Mouse (Mus musculus) kidney, embryonic 15.5 days (tissue): ENCODE results near the gene Plekhh2. TPM values are rescaled to one million over a fixed set of nuclear protein-coding genes. Genes with fewer than 3 reads are reported as not detected.
A peak's percentile ranks its signal among the peaks of the same experiment; 100 is the strongest.

Source experiments
- ATAC-seq: fragments of 200-750 bp; cut with Nextera tagmentation; replicated peaks from 2 replicates; pipeline ENCODE4 v1.8.0; 2017; ENCODE audit warnings: moderate TSS enrichment; ENCODE audit not compliant: low FRiP score
- H3K27ac ChIP-seq: fragments of 300-500 bp; sonication (generic); 2 replicates; pipeline ENCODE4 v1.5.1; 2015; ENCODE audit warnings: mild to moderate bottlenecking, inconsistent platforms
- H3K27me3 ChIP-seq: fragments of 300-500 bp; sonication (generic); 2 replicates; pipeline ENCODE4 v1.6.1; 2015; ENCODE audit warnings: inconsistent platforms
- H3K36me3 ChIP-seq: fragments of 300-500 bp; sonication (generic); 2 replicates; pipeline ENCODE4 v1.6.1; 2015; ENCODE audit warnings: inconsistent platforms
- H3K4me1 ChIP-seq: fragments of 300-500 bp; sonication (generic); 2 replicates; pipeline ENCODE4 v1.6.1; 2015; ENCODE audit warnings: inconsistent platforms
- H3K4me2 ChIP-seq: fragments of 300-500 bp; sonication (generic); 2 replicates; pipeline ENCODE4 v1.6.1; 2015; ENCODE audit warnings: moderate library complexity, mild to moderate bottlenecking, inconsistent platforms
- H3K4me3 ChIP-seq: fragments of 300-500 bp; sonication (generic); replicated peaks from 2 replicates; pipeline ENCODE4 v1.5.1; 2015; ENCODE audit warnings: mild to moderate bottlenecking, inconsistent platforms
- H3K9ac ChIP-seq: fragments of 300-500 bp; sonication (generic); 2 replicates; pipeline ENCODE4 v1.6.1; 2015; ENCODE audit warnings: mild to moderate bottlenecking, inconsistent platforms
- H3K9me3 ChIP-seq: fragments of 300-500 bp; sonication (generic); replicated peaks from 2 replicates; pipeline ENCODE4 v1.6.1; 2016; ENCODE audit warnings: inconsistent platforms
- WGBS: fragments of 180-500 bp; shearing (Covaris S2); methylation state at CpG from one replicate; pipeline ENCODE4 v1.1.7; 2015; ENCODE audit warnings: mixed read lengths; 5-methylcytosine and 5-hydroxymethylcytosine counted together
- polyA plus RNA-seq: library from polyadenylated mRNA; unstranded; fragments of >200 nt; fragmentation: Nextera tagmentation; extraction: Ambion mirVana; gene quantifications from 2 replicates; pipeline ENCODE4 v1.2.1, GENCODE M21; 2015

The Plekhh2 gene
- polyA plus RNA-seq, 1 experiment from 2014 or later: 11.9 TPM

DNA sequence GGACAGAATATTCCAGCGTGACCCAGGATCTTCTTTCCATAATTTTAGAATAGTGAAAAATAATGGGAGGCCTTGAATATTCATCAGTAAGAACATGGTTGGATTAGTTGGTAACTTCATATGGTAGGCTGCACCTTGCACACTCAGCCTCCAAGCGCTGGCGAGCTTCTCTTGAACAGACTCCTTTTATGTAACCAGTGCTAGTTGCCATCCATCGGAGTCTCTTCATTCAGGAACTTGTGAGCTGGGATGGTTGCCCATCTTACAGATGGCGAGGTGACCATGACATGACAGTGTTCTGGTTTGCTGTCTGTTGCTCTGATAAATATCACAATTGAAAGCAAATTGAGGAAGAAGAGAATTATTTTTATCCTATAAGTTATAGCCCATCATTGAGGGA is 90.1 kb downstream of the Plekhh2 start:
- H3K27ac ChIP-seq: no peak overlapping the region
- H3K9me3 ChIP-seq: no peaks in the 10 kb centered on the region
- H3K4me1 ChIP-seq: 0 out of 2 replicates have a peak, but pooled peaks cover 7% of the 10 kb centered on the region
- H3K9ac ChIP-seq: no peak overlapping the region
- no peaks in the 10 kb centered on the region for H3K27me3 ChIP-seq
- no peak for ATAC-seq
- no peak overlapping the region for H3K4me2 ChIP-seq
- H3K4me3 ChIP-seq: no peak overlapping the region
- WGBS: 89% methylated on average over 5 of the region's 5 CpGs
- peaks cover 33% of the 10 kb centered on the region for H3K36me3 ChIP-seq

DNA sequence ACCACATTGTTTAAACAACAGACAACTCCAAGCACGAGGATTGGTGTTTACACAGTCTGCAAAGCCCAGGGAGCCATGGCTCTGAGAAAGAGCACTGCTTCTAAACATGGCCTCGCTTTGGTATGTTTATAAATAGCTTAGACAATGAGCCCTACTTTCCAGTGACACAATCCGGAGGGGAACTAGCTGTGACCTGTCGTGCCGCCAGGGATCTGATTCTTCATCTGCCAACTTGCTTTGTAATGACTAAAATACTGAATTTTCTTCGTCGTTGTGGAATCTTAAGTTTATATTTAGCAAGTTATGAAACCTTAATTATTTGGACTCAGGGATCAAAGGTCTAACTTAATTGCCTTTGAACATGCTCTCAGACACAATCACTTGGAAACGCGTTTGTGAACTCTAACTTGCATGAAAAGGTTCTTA is 91.5 kb downstream of the Plekhh2 start:
- Histone ChIP-seq H3K27me3 (no peaks in the 10 kb centered on the region), H3K9ac (no peak overlapping the region), H3K4me1 (0 out of 2 replicates have a peak, but pooled peaks cover 7% of the 10 kb centered on the region), H3K4me2 (no peak overlapping the region), H3K4me3 (no peak overlapping the region), H3K27ac (no peak overlapping the region), H3K9me3 (no peaks in the 10 kb centered on the region), H3K36me3 (peaks cover 39% of the 10 kb centered on the region)
- 68% methylated on average over 9 of the region's 9 CpGs for WGBS
- no peak for ATAC-seq

DNA sequence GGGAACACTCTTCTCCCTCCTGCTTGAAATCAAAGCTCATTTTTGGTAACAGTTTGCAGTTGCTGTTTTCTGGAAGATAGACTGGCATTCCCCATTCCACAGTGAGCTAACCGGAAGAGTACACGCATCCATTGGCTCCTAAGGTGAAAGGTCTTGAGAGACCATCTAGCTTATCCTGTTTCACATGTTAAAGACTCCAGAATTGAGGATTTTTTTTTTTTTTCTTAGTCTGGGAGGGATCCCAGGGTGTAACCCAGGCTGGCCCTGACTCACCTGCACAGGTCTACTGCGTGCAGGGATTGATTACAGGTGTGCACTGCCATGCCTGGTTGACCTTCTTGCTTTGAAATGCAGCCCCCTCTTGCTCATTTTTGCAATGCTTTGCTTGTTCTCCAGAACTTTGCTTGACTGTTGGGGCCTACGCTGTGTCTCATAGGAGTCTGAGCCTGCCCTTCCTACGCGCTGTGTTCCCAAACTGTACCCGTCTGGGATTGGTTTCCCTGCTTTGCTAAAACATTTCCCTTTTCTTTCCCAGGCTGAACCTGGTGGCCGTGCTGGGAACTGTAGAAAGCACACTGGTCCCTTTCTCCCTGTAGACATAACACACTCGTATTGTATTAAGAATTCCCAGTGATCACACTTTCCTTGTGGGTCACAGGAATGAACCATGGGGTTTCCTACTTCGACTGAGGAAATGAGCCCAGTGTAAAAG is 92.2 kb downstream of the Plekhh2 start:
- Histone ChIP-seq H3K27ac (0 out of 2 replicates have a peak overlapping the region, but pooled peaks have one; percentile 37), H3K9ac (no peak overlapping the region), H3K27me3 (no peaks in the 10 kb centered on the region), H3K36me3 (peaks cover 33% of the 10 kb centered on the region), H3K9me3 (no peaks in the 10 kb centered on the region), H3K4me3 (no peak overlapping the region), H3K4me2 (no peak overlapping the region), H3K4me1 (0 out of 2 replicates have a peak, but pooled peaks cover 7% of the 10 kb centered on the region)
- no peak for ATAC-seq
- 87% methylated on average over 10 of the region's 10 CpGs for WGBS

DNA sequence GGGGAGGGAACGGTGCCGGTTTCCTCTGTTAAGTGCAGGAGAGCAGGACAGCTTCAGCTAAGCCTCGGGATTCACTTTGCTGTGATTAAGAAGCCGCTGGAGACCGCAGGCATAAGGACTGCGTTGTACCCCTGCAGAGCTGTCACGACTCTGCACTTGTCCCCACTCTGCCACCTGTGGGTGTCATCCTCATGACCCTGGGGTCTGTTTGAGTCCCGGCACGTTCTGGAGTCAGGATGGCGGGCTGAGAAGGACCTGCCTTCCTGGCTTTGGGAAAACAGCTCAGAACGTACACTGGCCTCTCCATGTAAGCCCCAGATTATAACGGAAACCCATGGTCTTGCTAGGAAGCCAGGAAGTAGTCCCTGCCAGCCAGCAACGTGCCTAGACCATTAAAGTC is 95.3 kb downstream of the Plekhh2 start:
- 0 out of 2 replicates have a peak, but pooled peaks cover 2% of the 10 kb centered on the region for H3K4me1 ChIP-seq
- H3K9ac ChIP-seq: no peak overlapping the region
- no peaks in the 10 kb centered on the region for H3K27me3 ChIP-seq
- WGBS: 53% methylated on average over 13 of the region's 13 CpGs
- no peak overlapping the region for H3K4me2 ChIP-seq
- peaks cover 41% of the 10 kb centered on the region for H3K36me3 ChIP-seq
- H3K9me3 ChIP-seq: no peaks in the 10 kb centered on the region
- no peak overlapping the region for H3K27ac ChIP-seq
- H3K4me3 ChIP-seq: no peak overlapping the region
- ATAC-seq: no peak

DNA sequence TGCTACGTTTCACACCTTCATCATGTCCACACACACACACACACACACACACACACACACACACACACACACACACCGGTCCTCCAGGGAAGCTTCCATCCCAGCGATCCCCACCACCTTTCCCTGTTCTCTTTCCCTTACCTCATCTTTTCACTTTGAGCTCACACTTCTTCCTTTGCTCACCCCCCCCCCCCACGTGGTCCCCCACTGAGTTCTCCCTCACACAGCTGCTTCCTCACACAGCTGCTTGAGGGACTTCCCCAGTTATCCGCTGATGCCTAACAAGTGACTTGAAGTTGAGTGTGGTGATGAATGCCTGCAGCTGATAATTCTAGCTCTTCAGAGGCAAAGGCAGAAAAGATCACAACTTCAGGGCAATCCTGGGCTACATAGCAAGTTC is 95.9 kb downstream of the Plekhh2 start:
- no peak overlapping the region for H3K27ac ChIP-seq
- no peak for ATAC-seq
- no peaks in the 10 kb centered on the region for H3K27me3 ChIP-seq
- H3K4me3 ChIP-seq: no peak overlapping the region
- peaks cover 40% of the 10 kb centered on the region for H3K36me3 ChIP-seq
- H3K4me1 ChIP-seq: 0 out of 2 replicates have a peak, but pooled peaks cover 4% of the 10 kb centered on the region
- H3K9ac ChIP-seq: no peak overlapping the region
- no peaks in the 10 kb centered on the region for H3K9me3 ChIP-seq
- WGBS: 66% methylated on average over 5 of the region's 5 CpGs
- no peak overlapping the region for H3K4me2 ChIP-seq

DNA sequence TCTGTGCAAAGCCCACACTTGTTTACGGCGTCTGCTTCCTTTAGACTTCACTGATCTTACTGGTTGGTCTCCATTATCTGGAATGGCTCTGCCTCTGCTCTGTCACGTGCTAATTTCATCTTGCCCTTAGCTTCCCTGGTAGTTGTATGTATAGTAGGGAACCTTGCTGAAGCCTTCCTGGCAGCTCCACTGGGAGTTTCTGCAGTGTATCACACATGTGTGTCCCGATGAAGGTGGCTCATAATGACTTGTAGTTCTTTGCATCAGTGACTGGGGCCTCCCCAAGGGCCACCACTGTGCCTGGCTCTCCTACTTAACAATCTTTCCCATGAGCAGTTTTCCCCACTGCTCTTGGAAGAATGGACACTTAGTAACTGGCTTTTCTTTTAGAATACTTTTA is 96.9 kb downstream of the Plekhh2 start:
- H3K9ac ChIP-seq: no peak overlapping the region
- H3K27me3 ChIP-seq: no peaks in the 10 kb centered on the region
- 0 out of 2 replicates have a peak, but pooled peaks cover 4% of the 10 kb centered on the region for H3K4me1 ChIP-seq
- H3K36me3 ChIP-seq: peaks cover 47% of the 10 kb centered on the region
- ATAC-seq: no peak
- H3K27ac ChIP-seq: 0 out of 2 replicates have a peak overlapping the region, but pooled peaks have one; percentile 28
- no peak overlapping the region for H3K4me3 ChIP-seq
- 0 out of 2 replicates have a peak, but pooled peaks cover 3% of the 10 kb centered on the region for H3K9me3 ChIP-seq
- no peak overlapping the region for H3K4me2 ChIP-seq
- 75% methylated on average over 4 of the region's 4 CpGs for WGBS

DNA sequence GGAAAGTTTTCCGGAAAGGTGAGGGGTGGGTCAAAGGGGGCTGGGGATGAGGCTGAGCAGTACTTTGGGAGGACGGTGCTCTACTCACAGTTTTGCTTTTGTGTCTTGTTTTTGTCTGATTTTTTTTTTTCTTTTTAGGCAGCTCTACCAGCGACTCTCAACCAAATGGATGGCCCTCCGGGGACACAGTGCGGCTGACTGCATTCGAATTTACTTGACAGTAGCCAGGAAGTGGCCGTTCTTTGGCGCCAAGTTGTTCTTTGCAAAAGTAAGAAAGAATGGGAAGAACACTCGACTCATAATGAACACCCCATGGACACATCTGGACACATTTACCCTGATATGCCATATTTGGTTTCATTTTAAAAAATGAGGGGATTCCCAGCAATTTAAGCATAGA is 99.8 kb downstream of the Plekhh2 start:
- no peak for ATAC-seq
- H3K4me1 ChIP-seq: 0 out of 2 replicates have a peak, but pooled peaks cover 4% of the 10 kb centered on the region
- 57% methylated on average over 9 of the region's 9 CpGs for WGBS
- no peaks in the 10 kb centered on the region for H3K27me3 ChIP-seq
- H3K27ac ChIP-seq: no peak overlapping the region
- peaks cover 62% of the 10 kb centered on the region for H3K36me3 ChIP-seq
- H3K9ac ChIP-seq: no peak overlapping the region
- no peak overlapping the region for H3K4me3 ChIP-seq
- H3K9me3 ChIP-seq: 0 out of 2 replicates have a peak, but pooled peaks cover 8% of the 10 kb centered on the region
- no peak overlapping the region for H3K4me2 ChIP-seq

DNA sequence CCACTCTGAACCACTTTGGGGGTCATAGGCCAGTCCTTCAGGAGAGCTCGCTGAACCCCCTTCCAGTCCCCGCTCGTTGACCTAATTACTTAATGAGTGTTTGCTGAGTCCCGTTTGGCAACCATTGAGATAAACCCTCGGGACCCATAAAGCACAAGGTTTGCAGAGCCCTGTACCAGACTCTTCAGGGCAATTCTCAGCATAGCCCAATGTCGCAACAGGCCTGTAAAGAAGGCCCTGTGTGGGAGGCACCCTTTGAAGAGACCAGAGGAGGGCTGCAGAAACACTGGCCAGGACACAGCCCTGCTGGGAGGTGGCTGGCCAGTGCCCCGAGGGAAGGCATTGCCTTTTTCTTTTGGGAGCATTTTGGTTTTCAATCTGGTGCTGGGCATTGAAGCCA is 100.3 kb downstream of the Plekhh2 start:
- no peaks in the 10 kb centered on the region for H3K27me3 ChIP-seq
- no peak overlapping the region for H3K4me2 ChIP-seq
- no peak for ATAC-seq
- 23% methylated on average over 7 of the region's 7 CpGs for WGBS
- H3K36me3 ChIP-seq: peaks cover 61% of the 10 kb centered on the region
- 0 out of 2 replicates have a peak, but pooled peaks cover 8% of the 10 kb centered on the region for H3K9me3 ChIP-seq
- H3K4me3 ChIP-seq: no peak overlapping the region
- H3K9ac ChIP-seq: no peak overlapping the region
- H3K4me1 ChIP-seq: 0 out of 2 replicates have a peak, but pooled peaks cover 4% of the 10 kb centered on the region
- H3K27ac ChIP-seq: 0 out of 2 replicates have a peak overlapping the region, but pooled peaks have one; percentile 14

DNA sequence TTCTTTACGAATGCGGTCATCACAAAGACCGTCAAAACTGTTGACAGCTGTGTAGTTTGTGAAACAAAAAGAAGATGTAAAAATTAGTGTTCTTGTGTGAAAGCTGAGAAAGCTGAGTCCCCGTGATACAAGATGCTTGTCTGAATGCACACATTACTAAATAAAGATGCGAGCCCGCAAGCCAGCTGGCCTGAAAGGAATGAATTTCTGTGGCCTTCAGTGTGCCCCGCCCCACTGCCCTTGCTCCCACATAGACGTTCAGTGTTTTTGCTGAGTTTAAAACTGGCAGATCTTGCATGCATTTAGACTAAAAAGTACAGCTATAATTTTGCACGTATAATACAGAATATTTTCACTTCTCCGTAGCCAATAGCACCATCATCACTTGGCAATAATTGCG is 104.1 kb downstream of the Plekhh2 start:
- peaks cover 63% of the 10 kb centered on the region for H3K36me3 ChIP-seq
- 0 out of 2 replicates have a peak, but pooled peaks cover 8% of the 10 kb centered on the region for H3K9me3 ChIP-seq
- 84% methylated on average over 11 of the region's 11 CpGs for WGBS
- H3K4me3 ChIP-seq: no peak overlapping the region
- no peaks in the 10 kb centered on the region for H3K27me3 ChIP-seq
- H3K27ac ChIP-seq: no peak overlapping the region
- H3K4me2 ChIP-seq: no peak overlapping the region
- no peak for ATAC-seq
- 0 out of 2 replicates have a peak, but pooled peaks cover 4% of the 10 kb centered on the region for H3K4me1 ChIP-seq
- no peak overlapping the region for H3K9ac ChIP-seq

DNA sequence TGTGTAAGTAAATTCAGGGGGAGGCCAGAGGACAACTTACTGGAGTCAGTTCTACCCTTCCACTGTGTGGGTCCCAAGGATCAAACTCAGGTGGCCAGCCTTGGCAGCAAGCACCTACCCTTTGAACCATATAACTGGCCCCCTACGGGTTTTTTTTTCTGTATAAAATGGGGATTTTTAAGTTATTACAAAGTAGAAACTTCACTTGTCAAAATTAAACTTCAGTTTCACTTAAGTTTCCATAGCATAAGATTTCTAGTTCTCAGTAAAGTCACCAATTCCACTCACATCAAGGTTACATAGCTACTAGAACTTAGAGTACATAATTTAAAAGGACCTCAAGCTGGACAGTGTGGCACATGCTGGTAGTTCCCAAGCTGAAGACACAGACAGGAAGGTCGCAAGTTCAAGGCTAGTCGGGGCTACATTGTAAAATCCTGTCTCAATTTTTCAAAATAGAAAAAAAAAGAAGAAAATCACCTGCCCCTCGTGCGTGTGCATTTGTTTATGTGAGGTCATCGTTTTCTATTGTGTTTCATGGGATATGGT is 104.9 kb downstream of the Plekhh2 start:
- H3K9me3 ChIP-seq: 0 out of 2 replicates have a peak, but pooled peaks cover 8% of the 10 kb centered on the region
- WGBS: 82% methylated on average over 6 of the region's 6 CpGs

DNA sequence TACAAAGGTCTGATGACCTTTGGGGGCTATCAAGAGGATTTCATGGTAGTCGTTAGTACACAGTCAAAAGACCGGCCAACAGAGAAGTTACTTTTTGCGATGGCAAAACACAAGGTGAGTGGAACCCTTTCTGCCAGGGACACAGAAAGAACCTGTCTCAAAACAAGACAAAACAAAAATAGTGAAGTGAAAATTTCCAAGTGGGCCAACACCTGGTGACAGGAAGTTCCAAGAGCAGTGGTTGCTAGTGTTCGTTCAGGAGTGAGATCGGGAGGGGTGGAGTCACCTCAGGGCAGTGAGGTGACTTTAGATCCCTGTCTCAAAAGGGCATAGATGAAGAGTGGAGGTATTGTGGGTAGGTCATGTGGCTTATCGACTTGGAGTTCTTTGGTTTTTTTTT is 106.3 kb downstream of the Plekhh2 start:
- WGBS: 90% methylated on average over 6 of the region's 6 CpGs
- Histone ChIP-seq H3K9ac (no peak overlapping the region), H3K27me3 (no peaks in the 10 kb centered on the region), H3K36me3 (peaks cover 57% of the 10 kb centered on the region), H3K27ac (no peak overlapping the region), H3K4me2 (no peak overlapping the region), H3K4me1 (no peaks in the 10 kb centered on the region), H3K9me3 (0 out of 2 replicates have a peak, but pooled peaks cover 8% of the 10 kb centered on the region), H3K4me3 (no peak overlapping the region)
- no peak for ATAC-seq

More for the DNA sequence above, 104.9 kb downstream of the Plekhh2 start:
- H3K36me3 ChIP-seq: peaks cover 66% of the 10 kb centered on the region
- H3K27me3 ChIP-seq: no peaks in the 10 kb centered on the region
- 0 out of 2 replicates have a peak, but pooled peaks cover 4% of the 10 kb centered on the region for H3K4me1 ChIP-seq
- ATAC-seq: no peak
- H3K9ac ChIP-seq: no peak overlapping the region
- no peak overlapping the region for H3K27ac ChIP-seq
- no peak overlapping the region for H3K4me3 ChIP-seq
- H3K4me2 ChIP-seq: no peak overlapping the region

DNA sequence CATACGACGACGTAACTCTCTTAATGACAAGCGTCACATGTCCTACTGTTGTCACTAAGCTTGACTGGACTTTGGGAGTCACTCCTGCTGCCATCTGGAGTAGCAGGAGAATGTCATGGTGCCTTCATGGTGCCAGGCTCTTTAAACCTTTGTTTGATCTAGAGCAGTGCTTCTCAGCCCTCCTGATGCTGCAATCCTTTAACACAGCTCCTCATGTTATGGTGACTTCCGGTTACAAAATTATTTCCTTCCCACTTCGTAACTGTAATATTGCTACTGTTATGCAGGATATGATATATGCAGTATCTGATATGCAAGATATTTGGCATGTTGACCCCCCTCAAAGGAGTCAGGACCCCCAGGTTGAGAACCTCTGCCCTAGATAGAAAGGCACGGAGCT is 107.4 kb downstream of the Plekhh2 start:
- 84% methylated on average over 7 of the region's 7 CpGs for WGBS
- peaks cover 46% of the 10 kb centered on the region for H3K36me3 ChIP-seq
- no peaks in the 10 kb centered on the region for H3K4me1 ChIP-seq
- no peak overlapping the region for H3K4me2 ChIP-seq
- no peak overlapping the region for H3K27ac ChIP-seq
- ATAC-seq: no peak
- H3K4me3 ChIP-seq: no peak overlapping the region
- no peaks in the 10 kb centered on the region for H3K27me3 ChIP-seq
- H3K9ac ChIP-seq: no peak overlapping the region
- 0 out of 2 replicates have a peak, but pooled peaks cover under 1% of the 10 kb centered on the region for H3K9me3 ChIP-seq
